Mouse (Mus musculus): ENCODE measurements around the gene Olfr895.

Gene Olfr895

DNA sequence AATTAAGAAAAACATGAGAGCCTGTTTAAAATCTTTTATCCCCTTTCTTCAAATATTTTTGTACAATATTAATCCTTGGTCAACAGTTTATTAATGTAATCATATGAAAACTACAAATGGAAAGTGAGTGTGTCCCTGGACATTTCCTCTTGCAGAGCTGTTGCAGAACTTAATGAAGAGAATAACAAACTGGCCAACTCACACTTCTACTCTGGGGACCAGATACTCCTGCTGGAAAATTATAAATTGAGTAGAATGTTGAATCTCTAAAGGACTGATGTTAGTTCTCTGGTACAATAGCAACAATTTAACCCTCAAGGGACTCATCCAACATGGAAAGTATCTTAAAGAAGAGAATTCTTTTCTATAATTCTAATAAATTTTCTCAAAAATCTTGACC is at the start of gene Olfr895:
Olfr895 (plus strand) TSS at position 301 of the 400 bp plus-strand sequence.
- DNase-seq (ENCODE audit: low read depth): no peak

DNA sequence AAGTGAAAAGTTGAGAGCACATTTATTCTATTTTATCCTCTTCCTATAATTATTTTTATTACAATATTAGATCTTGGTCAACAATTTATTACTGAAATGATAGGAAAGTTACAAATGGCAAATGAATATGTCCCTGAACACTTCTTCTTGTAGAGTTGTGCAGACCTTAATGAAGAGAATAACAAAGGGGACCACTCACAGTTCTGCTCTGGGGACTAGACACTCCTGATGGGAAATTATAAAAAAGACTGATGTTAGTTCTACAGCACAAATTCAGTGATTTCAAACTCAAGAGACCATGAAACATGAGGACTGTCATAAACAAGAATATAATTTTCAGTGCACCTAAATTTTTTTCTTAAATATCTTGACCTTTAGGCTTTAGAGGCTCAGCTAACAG is 15.2 kb upstream of the Olfr895 start, which contains the start of gene Olfr143:
Olfr143 (plus strand) TSS at position 301 of the 400 bp plus-strand sequence.
- no peak for DNase-seq (ENCODE audit: low read depth)

DNA sequence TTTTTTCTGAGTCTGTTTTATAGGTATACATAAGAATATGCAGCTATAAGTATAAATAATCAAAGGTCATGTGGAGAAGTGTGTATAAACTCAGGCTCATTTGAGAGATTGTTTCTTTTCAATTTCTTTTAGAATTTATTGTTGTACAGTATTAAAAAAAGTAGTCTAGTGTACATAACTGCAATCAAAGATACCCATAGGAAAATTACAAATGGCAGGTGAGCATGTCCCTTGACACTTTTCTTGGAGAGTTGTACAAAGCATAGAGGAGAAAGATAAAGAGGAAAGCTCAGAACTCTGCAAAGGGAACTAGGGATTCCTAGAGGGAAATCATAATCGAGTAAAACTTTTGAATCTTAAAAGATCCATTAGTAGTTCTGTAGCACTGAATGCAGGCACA is 23.2 kb downstream of the Olfr895 start, which contains the start of gene Olfr896-ps1:
Olfr896-ps1 (plus strand) TSS at position 301 of the 400 bp plus-strand sequence.
- DNase-seq (ENCODE audit: low read depth): no peak

Data from NIH3T3 (cell line).